Mouse (Mus musculus): ENCODE results near the gene Panx3. TPM values are rescaled to one million over a fixed set of nuclear protein-coding genes. Genes with fewer than 3 reads are reported as not detected.
A peak's percentile ranks its signal among the peaks of the same experiment; 100 is the strongest.

Gene Panx3
- polyA plus RNA-seq, 1 experiment from 2014 or later = 0.05 TPM

- 55% methylated on average over 6 of the region's 6 CpGs for WGBS
- Histone ChIP-seq H3K9me3 (no peaks in the 10 kb centered on the region), H3K36me3 (peaks cover 4% of the 10 kb centered on the region), H3K27ac (replicated peaks) (no peak overlapping the region), H3K4me1 (peaks cover 24% of the 10 kb centered on the region), H3K27me3 (replicated peaks) (no peaks in the 10 kb centered on the region), H3K4me2 (no peak overlapping the region), H3K4me3 (no peak overlapping the region), H3K9ac (no peak overlapping the region)
- no peak for ATAC-seq (ENCODE audit: extremely low read depth, insufficient number of reproducible peaks, low FRiP score, low TSS enrichment)
Measured at GRCm38 (mm10) chr9:37659413-37659812, 9.6 kb downstream of the Panx3 start.

- no peaks in the 10 kb centered on the region for H3K27me3 ChIP-seq (replicated peaks)
- ATAC-seq (ENCODE audit: extremely low read depth, insufficient number of reproducible peaks, low FRiP score, low TSS enrichment) = peak; percentile 62
- H3K4me1 ChIP-seq = peaks cover 24% of the 10 kb centered on the region
- H3K36me3 ChIP-seq = peaks cover 28% of the 10 kb centered on the region
- H3K4me3 ChIP-seq = peak within 1 kb of the TSS; percentile 86
- H3K9ac ChIP-seq = peak within 1 kb of the TSS; percentile 90
- peak within 1 kb of the TSS; percentile 92 for H3K27ac ChIP-seq (replicated peaks)
- 0% methylated on average over 36 of the region's 36 CpGs for WGBS
- H3K9me3 ChIP-seq = no peaks in the 10 kb centered on the region
- peak within 1 kb of the TSS; percentile 91 for H3K4me2 ChIP-seq
Measured at GRCm38 (mm10) chr9:37656931-37657481, 12.0 kb downstream of the Panx3 start, which contains the start of gene Tbrg1. Gene Tbrg1 (minus strand): TSS chr9:37657312.

DNA sequence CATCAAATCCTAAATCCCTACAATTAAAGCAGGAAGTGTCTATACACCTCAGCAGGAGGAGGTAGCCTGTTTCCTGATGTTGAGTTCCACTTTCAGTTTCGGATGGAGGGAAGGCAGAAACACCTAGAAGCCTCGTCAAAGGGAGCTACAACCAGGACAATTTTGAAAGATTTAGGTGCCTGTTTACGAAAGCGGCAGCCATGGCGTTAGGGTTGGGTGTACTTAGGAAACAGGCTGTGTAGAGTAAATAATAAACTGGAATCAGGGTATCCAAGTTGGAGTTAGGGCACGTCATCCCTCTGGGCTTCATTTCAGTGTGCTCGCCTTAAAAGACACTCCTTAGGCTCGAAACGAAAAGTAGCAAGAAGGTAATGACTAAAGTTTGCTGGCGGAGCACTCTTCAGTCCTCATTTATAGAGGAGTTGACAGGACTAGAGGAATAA is 12.6 kb downstream of the Panx3 start:
- peak overlapping the region; percentile 91 for H3K4me2 ChIP-seq
- peaks cover 31% of the 10 kb centered on the region for H3K36me3 ChIP-seq
- H3K9me3 ChIP-seq = no peaks in the 10 kb centered on the region
- H3K9ac ChIP-seq = peak overlapping the region; percentile 90
- peak overlapping the region; percentile 92 for H3K27ac ChIP-seq (replicated peaks)
- peaks cover 24% of the 10 kb centered on the region for H3K4me1 ChIP-seq
- no peaks in the 10 kb centered on the region for H3K27me3 ChIP-seq (replicated peaks)
- peak overlapping the region; percentile 86 for H3K4me3 ChIP-seq
- WGBS = under 1% methylated on average over 10 of the region's 10 CpGs
- no peak; the same call in 1 of the 2 replicates for ATAC-seq (ENCODE audit: extremely low read depth, insufficient number of reproducible peaks, low FRiP score, low TSS enrichment)

- peaks cover 36% of the 10 kb centered on the region for H3K36me3 ChIP-seq
- peak overlapping the region; percentile 91 for H3K4me2 ChIP-seq
- peaks cover 24% of the 10 kb centered on the region for H3K4me1 ChIP-seq
- no peaks in the 10 kb centered on the region for H3K9me3 ChIP-seq
- WGBS = 40% methylated on average over 8 of the region's 8 CpGs
- H3K27ac ChIP-seq (replicated peaks) = no peak overlapping the region
- peak overlapping the region; percentile 86 for H3K4me3 ChIP-seq
- H3K9ac ChIP-seq = peak overlapping the region; percentile 90
- ATAC-seq (ENCODE audit: extremely low read depth, insufficient number of reproducible peaks, low FRiP score, low TSS enrichment) = no peak
- H3K27me3 ChIP-seq (replicated peaks) = no peaks in the 10 kb centered on the region
Measured at GRCm38 (mm10) chr9:37655961-37656360, 13.1 kb downstream of the Panx3 start.

DNA sequence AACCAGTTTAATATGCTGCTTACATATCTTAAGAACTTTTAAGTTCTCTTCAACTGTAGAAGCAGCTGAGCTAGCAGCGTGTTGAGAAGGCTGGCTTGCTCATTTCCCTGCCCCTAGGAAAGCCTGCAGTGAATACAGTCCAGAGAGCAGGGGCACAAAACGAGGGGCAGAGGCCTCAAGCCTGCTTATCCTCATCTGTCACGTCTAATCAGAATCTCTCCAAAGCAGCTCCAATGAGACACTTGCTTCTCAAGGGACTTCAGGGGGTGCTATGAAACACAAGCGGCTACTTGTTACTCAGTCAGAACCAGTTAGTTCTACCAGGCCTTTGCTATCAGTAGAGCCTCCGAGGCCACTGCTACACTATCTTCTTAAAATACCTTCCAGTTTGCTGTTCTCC is 15.2 kb downstream of the Panx3 start:
- no peak overlapping the region; the same call in 1 of the 2 replicates for H3K9ac ChIP-seq
- peak overlapping the region; percentile 82 for H3K27ac ChIP-seq (replicated peaks)
- H3K9me3 ChIP-seq = no peaks in the 10 kb centered on the region
- no peak overlapping the region for H3K4me3 ChIP-seq
- no peak for ATAC-seq (ENCODE audit: extremely low read depth, insufficient number of reproducible peaks, low FRiP score, low TSS enrichment)
- WGBS = 26% methylated on average over 5 of the region's 5 CpGs
- H3K4me2 ChIP-seq = 0 out of 2 replicates have a peak overlapping the region, but pooled peaks have one; percentile 3
- H3K27me3 ChIP-seq (replicated peaks) = no peaks in the 10 kb centered on the region
- peaks cover 24% of the 10 kb centered on the region for H3K4me1 ChIP-seq
- H3K36me3 ChIP-seq = peaks cover 57% of the 10 kb centered on the region

DNA sequence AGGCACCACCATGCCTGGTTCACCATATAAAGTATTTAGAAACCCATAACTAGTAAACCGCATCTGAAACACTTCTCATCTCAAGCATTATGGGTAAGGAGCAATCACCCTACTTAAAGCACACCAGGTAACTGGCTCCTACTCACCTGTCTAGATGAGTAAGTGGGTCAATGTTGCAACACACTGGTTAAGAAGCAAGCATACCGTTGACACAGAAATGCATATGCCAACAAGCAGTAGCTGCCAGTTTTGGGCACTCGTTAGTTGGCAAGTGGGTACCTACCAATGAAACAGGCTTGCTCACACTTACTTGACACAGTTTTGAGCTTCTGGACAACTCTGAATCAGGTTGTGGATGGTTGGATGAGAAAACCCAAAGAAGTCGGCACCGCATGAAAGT is 18.4 kb downstream of the Panx3 start:
- Histone ChIP-seq H3K27ac (replicated peaks) (no peak overlapping the region), H3K9ac (no peak overlapping the region), H3K27me3 (replicated peaks) (no peaks in the 10 kb centered on the region), H3K4me1 (peaks cover 19% of the 10 kb centered on the region), H3K9me3 (no peaks in the 10 kb centered on the region), H3K4me3 (no peak overlapping the region), H3K4me2 (no peak overlapping the region), H3K36me3 (peaks cover 79% of the 10 kb centered on the region)
- ATAC-seq (ENCODE audit: extremely low read depth, insufficient number of reproducible peaks, low FRiP score, low TSS enrichment) = no peak
- 93% methylated on average over 5 of the region's 5 CpGs for WGBS

GRCm38 (mm10) chr9:37646246-37646645 is 22.8 kb downstream of the Panx3 start:
- H3K36me3 ChIP-seq = peaks cover 47% of the 10 kb centered on the region
- H3K9ac ChIP-seq = no peak overlapping the region
- no peak overlapping the region for H3K4me2 ChIP-seq
- no peak for ATAC-seq (ENCODE audit: extremely low read depth, insufficient number of reproducible peaks, low FRiP score, low TSS enrichment)
- H3K27ac ChIP-seq (replicated peaks) = no peak overlapping the region
- 70% methylated on average over 3 of the region's 3 CpGs for WGBS
- no peaks in the 10 kb centered on the region for H3K27me3 ChIP-seq (replicated peaks)
- H3K9me3 ChIP-seq = no peaks in the 10 kb centered on the region
- H3K4me1 ChIP-seq = no peaks in the 10 kb centered on the region
- H3K4me3 ChIP-seq = no peak overlapping the region

GRCm38 (mm10) chr9:37638721-37639120 is 30.3 kb downstream of the Panx3 start:
- no peak overlapping the region for H3K4me2 ChIP-seq
- H3K4me1 ChIP-seq = no peaks in the 10 kb centered on the region
- H3K9ac ChIP-seq = no peak overlapping the region
- ATAC-seq (ENCODE audit: extremely low read depth, insufficient number of reproducible peaks, low FRiP score, low TSS enrichment) = no peak
- no peaks in the 10 kb centered on the region for H3K27me3 ChIP-seq (replicated peaks)
- 0 out of 2 replicates have a peak, but pooled peaks cover 3% of the 10 kb centered on the region for H3K36me3 ChIP-seq
- no peak overlapping the region for H3K4me3 ChIP-seq
- 76% methylated on average over 3 of the region's 3 CpGs for WGBS
- no peaks in the 10 kb centered on the region for H3K9me3 ChIP-seq
- no peak overlapping the region for H3K27ac ChIP-seq (replicated peaks)

- no peaks in the 10 kb centered on the region for H3K27me3 ChIP-seq (replicated peaks)
- H3K4me2 ChIP-seq = no peak overlapping the region
- no peaks in the 10 kb centered on the region for H3K4me1 ChIP-seq
- H3K9me3 ChIP-seq = no peaks in the 10 kb centered on the region
- H3K36me3 ChIP-seq = 0 out of 2 replicates have a peak, but pooled peaks cover 3% of the 10 kb centered on the region
- no peak overlapping the region for H3K9ac ChIP-seq
- 38% methylated on average over 6 of the region's 6 CpGs for WGBS
- no peak overlapping the region for H3K27ac ChIP-seq (replicated peaks)
- no peak for ATAC-seq (ENCODE audit: extremely low read depth, insufficient number of reproducible peaks, low FRiP score, low TSS enrichment)
- no peak overlapping the region for H3K4me3 ChIP-seq
Measured at GRCm38 (mm10) chr9:37636800-37637542, 32.1 kb downstream of the Panx3 start.

- H3K4me3 ChIP-seq = no peak overlapping the region
- H3K36me3 ChIP-seq = 0 out of 2 replicates have a peak, but pooled peaks cover 2% of the 10 kb centered on the region
- ATAC-seq (ENCODE audit: extremely low read depth, insufficient number of reproducible peaks, low FRiP score, low TSS enrichment) = no peak
Measured at GRCm38 (mm10) chr9:37636335-37636734, 32.7 kb downstream of the Panx3 start.

GRCm38 (mm10) chr9:37634269-37634668 is 34.8 kb downstream of the Panx3 start:
- Histone ChIP-seq H3K4me2 (no peak overlapping the region), H3K9me3 (no peaks in the 10 kb centered on the region), H3K27me3 (replicated peaks) (no peaks in the 10 kb centered on the region), H3K4me1 (no peaks in the 10 kb centered on the region), H3K27ac (replicated peaks) (no peak overlapping the region), H3K4me3 (no peak overlapping the region), H3K36me3 (no peaks in the 10 kb centered on the region), H3K9ac (no peak overlapping the region)
- 83% methylated on average over 3 of the region's 3 CpGs for WGBS
- ATAC-seq (ENCODE audit: extremely low read depth, insufficient number of reproducible peaks, low FRiP score, low TSS enrichment) = no peak

More at GRCm38 (mm10) chr9:37636335-37636734, 32.7 kb downstream of the Panx3 start:
- 14% methylated on average over 7 of the region's 7 CpGs for WGBS
- H3K4me1 ChIP-seq = no peaks in the 10 kb centered on the region
- H3K4me2 ChIP-seq = no peak overlapping the region
- no peak overlapping the region for H3K9ac ChIP-seq
- H3K27me3 ChIP-seq (replicated peaks) = no peaks in the 10 kb centered on the region
- H3K9me3 ChIP-seq = no peaks in the 10 kb centered on the region
- no peak overlapping the region for H3K27ac ChIP-seq (replicated peaks)
